Mouse (Mus musculus): Measurements from ENCODE around the gene Prkaca. TPM values are rescaled to one million over a fixed set of nuclear protein-coding genes. Genes with fewer than 3 reads are reported as not detected.

Prkaca gene
- total RNA-seq, 4 experiments from 2014 or later, result 144 to 161 (median 159) TPM

DNA sequence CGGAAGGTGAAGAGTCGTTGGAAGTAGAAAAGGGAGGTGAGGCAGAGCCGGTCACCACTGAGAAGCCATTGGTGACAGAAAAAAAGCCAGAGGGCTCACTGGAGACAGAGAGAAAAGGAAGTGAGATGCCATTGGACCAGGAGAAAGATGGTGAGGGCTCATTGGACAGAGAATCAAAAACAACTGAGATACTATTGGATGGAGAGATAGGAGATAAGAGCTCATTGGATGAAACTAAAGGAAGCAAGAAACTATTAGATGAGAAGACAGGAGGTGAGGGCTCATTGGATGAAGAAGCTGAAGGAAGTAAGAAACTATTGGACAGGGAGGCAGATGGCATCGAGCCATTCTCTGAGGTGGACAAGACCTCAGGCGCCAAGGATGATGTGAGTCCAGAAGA, 56.5 kb downstream of the Prkaca start:
- DNase-seq (ENCODE audit: low spot score in 2 of 2), result no peak

DNA sequence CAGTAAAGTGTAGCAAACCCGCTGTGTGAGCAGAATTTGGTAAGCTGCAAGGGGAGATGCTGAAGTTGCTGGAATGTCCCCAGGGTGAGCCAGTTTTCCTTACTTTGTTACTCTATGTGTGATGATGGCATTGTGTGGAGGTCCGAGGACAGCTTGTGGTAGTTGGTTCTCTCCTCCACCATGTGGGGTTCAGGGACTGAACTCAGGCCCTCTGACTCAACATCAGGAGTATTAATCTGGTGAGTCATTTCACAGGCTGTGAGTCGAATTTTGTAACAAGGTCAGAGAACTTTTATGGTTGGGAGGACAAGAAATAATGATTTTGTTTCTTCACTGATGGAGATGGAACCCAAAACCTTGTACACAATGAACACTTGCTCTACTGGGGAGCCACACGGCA, 60.0 kb downstream of the Prkaca start:
- no peak for DNase-seq (ENCODE audit: low spot score in 2 of 2)

DNA sequence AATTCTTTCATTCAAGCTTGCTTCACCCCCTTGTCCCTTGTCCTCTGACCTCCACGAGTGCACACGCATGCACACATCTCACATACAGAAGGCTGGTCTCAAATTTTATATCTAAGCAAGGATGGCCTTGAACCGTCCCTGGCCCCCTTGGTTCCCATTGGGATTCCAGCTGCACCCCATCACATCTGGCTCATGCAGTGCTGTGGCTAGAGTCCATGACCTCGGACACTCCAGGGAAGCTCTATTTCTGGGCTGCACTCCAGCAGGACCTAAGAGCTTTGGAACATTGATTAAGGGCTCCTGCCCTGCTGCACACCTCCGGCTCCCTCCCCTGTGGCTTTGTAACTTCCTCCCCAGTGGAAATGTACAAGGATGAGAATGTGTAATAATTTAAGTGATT, 65.2 kb downstream of the Prkaca start:
- peak in 1 of 2 experiments; percentile 37 for DNase-seq (ENCODE audit: low spot score in 2 of 2)

DNA sequence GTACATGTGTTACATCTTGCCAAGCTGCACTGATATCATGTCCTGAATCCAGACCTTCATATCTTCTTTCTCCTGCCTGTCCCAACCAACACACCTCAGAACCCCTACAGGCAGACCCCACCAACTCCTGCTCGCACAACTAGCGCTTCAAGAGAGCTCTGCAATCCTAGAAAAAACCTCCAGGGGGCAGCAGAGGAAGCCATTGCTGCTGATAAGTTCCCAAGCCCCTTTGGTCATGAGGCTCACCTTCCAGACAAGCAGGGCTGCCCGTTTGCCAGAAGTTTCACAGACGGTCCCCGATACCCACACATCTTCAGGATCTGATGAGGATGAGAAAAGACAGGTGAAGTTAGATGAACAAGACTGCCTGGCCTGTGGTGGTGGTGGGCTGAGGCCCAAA, 66.3 kb downstream of the Prkaca start:
- DNase-seq (ENCODE audit: low spot score in 2 of 2), result peak; percentile 60 to 69

DNA sequence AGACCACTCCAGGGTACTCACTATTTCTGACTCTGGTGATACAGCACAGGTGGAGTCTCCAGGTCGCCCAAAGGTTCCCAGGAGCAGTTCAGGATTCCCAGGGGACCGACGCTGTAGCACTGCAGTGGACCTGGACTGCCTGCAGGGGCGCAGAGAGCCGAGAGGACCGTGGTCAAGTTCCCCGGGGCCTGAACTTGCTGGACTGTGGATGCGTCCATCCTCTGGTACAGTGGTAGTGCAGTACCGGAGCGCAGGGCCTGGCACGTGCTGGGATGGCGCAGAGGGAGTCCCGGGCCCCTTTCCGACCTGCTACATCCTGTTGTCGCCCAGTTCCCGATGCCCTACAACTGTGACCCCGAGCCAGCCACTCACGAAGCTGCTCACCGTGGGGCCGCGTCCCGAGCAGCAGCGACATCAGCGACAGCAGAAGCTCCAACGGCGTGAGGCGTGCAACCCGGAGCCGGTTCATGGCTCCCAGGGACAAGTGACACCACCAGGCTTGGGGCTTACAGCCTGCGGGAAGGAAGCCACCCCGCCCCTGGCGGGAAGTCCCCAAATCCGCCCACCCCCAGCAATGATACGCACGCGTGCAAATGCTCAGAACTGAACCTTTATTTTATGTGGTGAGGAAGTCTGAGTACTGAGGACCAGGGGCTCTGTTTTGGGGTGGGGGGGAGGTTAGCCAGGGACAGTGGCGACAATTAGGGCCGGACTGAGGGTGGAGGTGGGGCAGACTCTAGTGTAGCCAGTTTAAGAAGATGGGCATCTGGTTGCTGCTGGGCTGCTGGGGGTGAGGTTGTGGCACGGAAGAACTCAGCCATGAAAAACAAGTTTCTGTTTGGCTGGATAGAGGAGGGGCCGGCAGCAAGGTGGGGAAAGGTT, 69.5 kb downstream of the Prkaca start, which contains the start of gene Il27ra:
Gene Il27ra, minus strand, starts transcription at position 524 of the 882 bp plus-strand sequence.
- peak; percentile 41 to 51 for DNase-seq (ENCODE audit: low spot score in 2 of 2)

DNA sequence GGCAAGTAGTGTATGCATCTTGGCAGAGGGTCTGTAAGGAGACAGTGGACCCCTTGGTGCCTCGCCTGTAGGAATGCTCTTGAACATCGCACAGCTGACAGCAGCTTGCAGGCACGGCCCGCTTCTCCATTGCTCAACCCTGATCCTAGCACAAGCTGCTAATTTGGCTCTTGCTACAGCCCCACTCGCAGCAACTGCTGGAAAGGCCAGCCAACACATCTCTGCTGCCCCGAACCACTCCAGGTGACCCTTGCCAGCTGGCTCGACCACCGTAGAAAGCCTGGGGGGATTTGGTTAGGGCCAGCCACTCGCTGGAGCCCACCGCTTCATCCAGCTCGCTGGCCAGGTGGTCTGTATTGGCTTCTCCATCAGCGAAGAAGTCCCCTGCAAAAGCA, 70.2 kb downstream of the Prkaca start:
- no peak for DNase-seq (ENCODE audit: low spot score in 2 of 2)

DNA sequence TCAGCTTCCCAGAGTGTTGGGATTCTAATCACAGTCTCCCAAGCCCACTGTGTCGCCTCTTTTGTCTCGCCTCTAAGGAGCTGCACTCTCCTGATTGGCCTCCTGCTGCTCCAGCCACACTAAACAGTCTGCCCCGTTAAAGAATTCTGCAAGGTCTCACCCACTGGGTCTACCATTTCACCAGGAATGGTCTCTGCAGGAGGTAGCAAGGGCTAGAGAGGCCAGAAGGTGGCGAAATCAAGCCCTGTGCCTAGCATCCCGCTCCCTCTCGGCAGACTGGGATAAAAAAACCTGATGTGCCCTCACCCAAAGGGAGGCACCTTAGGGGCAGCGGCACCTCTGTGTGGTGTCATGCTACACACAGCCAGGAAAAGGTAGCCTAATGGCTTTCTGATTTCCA, 71.3 kb downstream of the Prkaca start:
- DNase-seq (ENCODE audit: low spot score in 2 of 2), result no peak

DNA sequence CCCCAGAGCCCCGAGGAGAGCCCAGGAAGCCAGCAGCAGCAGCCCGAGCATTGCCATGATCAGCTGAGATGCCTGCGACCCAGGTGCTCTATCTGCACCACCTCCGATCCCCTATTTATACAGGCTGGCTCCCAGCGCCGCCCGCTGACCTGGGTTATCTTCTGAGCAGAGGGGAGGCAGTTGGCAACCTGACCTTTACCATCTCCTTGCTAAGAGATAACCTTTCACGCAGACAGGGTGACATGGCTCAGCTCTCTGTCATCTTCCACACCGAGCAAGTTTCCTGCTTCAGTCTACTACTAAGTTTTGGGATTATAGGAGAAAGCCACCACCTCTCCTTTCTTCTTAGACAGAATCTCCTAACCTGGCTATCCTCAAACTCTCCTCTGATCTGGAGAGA, 72.1 kb downstream of the Prkaca start, which contains the start of gene Rln3:
Gene Rln3, minus strand, starts transcription at position 101 of the 400 bp plus-strand sequence.
- DNase-seq (ENCODE audit: low spot score in 2 of 2), result no peak

Small RNA genes lying within 50 kb of the gene (microRNA-seq; reads per million reads assigned to microRNA genes)
- gene Gm44330 (not detected), gene Gm44450 (not detected), gene Mir1199 (24.9 reads per million, percentile 25 among the genes with 10 or more reads in this experiment), gene Mir8111 (52.4 reads per million, percentile 42 among the genes with 10 or more reads in this experiment)

Other genes starting within 250 kb of the Prkaca start
- gene Adgre5, start 231.7 kb upstream of the Prkaca start, total RNA-seq (2022), result 10 to 100 TPM; 14.6 to 17.2 (median 15.6) TPM
- 10 to 100 TPM in 2 of 4 experiments, 1 to 10 TPM in 2; 9.8 to 17.5 (median 12.5) TPM for gene Adgrl1, start 72.9 kb upstream of the Prkaca start, total RNA-seq (2022)
- under 1 TPM; 0.24 to 0.94 (median 0.58) TPM for gene Gm10644, start 17.8 kb upstream of the Prkaca start, total RNA-seq (2022)
- gene Asf1b, start 17.5 kb upstream of the Prkaca start, total RNA-seq (2022), result under 1 TPM; 0.31 to 0.56 (median 0.41) TPM
- gene Samd1, start 24.7 kb downstream of the Prkaca start, total RNA-seq (2022), result 10 to 100 TPM; 14.6 to 17.7 (median 16.2) TPM
- not detected for gene 1700067K01Rik, start 28.5 kb downstream of the Prkaca start, total RNA-seq (2022)
- 1 to 10 TPM; 1.1 to 3.9 (median 2.5) TPM for gene 2210011C24Rik, start 39.2 kb downstream of the Prkaca start, total RNA-seq (2022)
- under 1 TPM in 2 of 4 experiments, not detected in 2; 0.11 to 0.16 TPM for gene Palm3, start 48.5 kb downstream of the Prkaca start, total RNA-seq (2022)
- under 1 TPM; 0.27 to 0.56 (median 0.43) TPM for gene Il27ra, start 69.6 kb downstream of the Prkaca start, total RNA-seq (2022)
- not detected for gene Rln3, start 72.0 kb downstream of the Prkaca start, total RNA-seq (2022)
- 1 to 10 TPM in 2 of 4 experiments, under 1 TPM in 2; 0.77 to 1.4 (median 1.1) TPM for gene Gm10643, start 92.1 kb downstream of the Prkaca start, total RNA-seq (2022)
- gene Rfx1, start 93.8 kb downstream of the Prkaca start, total RNA-seq (2022), result 1 to 10 TPM; 3.1 to 4.9 (median 3.8) TPM
- gene Dcaf15, start 131.8 kb downstream of the Prkaca start, total RNA-seq (2022), result 1 to 10 TPM; 4.3 to 5.2 (median 4.7) TPM
- gene Podnl1, start 153.0 kb downstream of the Prkaca start, total RNA-seq (2022), result not detected
- 10 to 100 TPM; 14.0 to 20.0 (median 15.4) TPM for gene Cc2d1a, start 174.9 kb downstream of the Prkaca start, total RNA-seq (2022)
- under 1 TPM; 0.16 to 0.46 (median 0.30) TPM for gene 4930432K21Rik, start 175.0 kb downstream of the Prkaca start, total RNA-seq (2022)
- not detected for gene Nanos3, start 212.2 kb downstream of the Prkaca start, total RNA-seq (2022)

Data from gastrocnemius, adult 8-10 months (tissue).